Mouse (Mus musculus) intestine, embryonic 14.5 days (tissue): ENCODE measurements at regions not wholly inside any gene's neighbourhood (a gene's known extent, or its start where the extent isn't known, plus 50 kb on each side); places are given as distances from the start of the nearest gene placed in this dataset.

Experiments
- ATAC-seq: fragments of 200-750 bp; cut with Nextera tagmentation; replicated peaks from 2 replicates; pipeline ENCODE4 v1.8.0; 2017; ENCODE audit warnings: low read depth, moderate number of reproducible peaks, moderate TSS enrichment, moderate library complexity; ENCODE audit not compliant: low FRiP score, low TSS enrichment
- DNase-seq: peaks from one replicate; pipeline ENCODE4 v3.0.0-alpha.2; 2018; ENCODE audit warnings: low spot score
- H3K27ac ChIP-seq: fragments of 300-500 bp; sonication (generic); 2 replicates; pipeline ENCODE4 v1.5.1; 2014; ENCODE audit warnings: low read depth, mild to moderate bottlenecking, control low read depth
- H3K27me3 ChIP-seq: fragments of 300-500 bp; sonication (generic); replicated peaks from 2 replicates; pipeline ENCODE4 v1.6.1; 2014; ENCODE audit warnings: low read length, control low read depth; ENCODE audit not compliant: control insufficient read depth, insufficient read depth
- H3K36me3 ChIP-seq: fragments of 300-500 bp; sonication (generic); 2 replicates; pipeline ENCODE4 v1.6.1; 2014; ENCODE audit warnings: low read length, control low read depth; ENCODE audit not compliant: control insufficient read depth, insufficient read depth
- H3K4me1 ChIP-seq: fragments of 300-500 bp; sonication (generic); replicated peaks from 2 replicates; pipeline ENCODE4 v1.6.1; 2014; ENCODE audit warnings: low read length, control low read depth, mixed read lengths; ENCODE audit not compliant: control insufficient read depth, insufficient read depth
- H3K4me2 ChIP-seq: fragments of 300-500 bp; sonication (generic); 2 replicates; pipeline ENCODE4 v1.6.1; 2014; ENCODE audit warnings: low read length
- H3K4me3 ChIP-seq: fragments of 300-500 bp; sonication (generic); 2 replicates; pipeline ENCODE4 v1.5.1; 2014; ENCODE audit warnings: low read depth, low read length, control low read depth, mixed read lengths
- H3K9ac ChIP-seq: fragments of 300-500 bp; sonication (generic); 2 replicates; pipeline ENCODE4 v1.6.1; 2014; ENCODE audit warnings: mild to moderate bottlenecking, low read length
- H3K9me3 ChIP-seq: fragments of 300-500 bp; sonication (generic); 2 replicates; pipeline ENCODE4 v1.6.1; 2016; ENCODE audit warnings: low read length, control low read depth; ENCODE audit not compliant: control insufficient read depth
- WGBS: fragments of 180-500 bp; shearing (Covaris S2); extraction: QIAGEN DNeasy Blood & Tissue Kit; methylation state at CpG from one replicate; pipeline ENCODE4 v1.1.7; 2014; 5-methylcytosine and 5-hydroxymethylcytosine counted together

DNA sequence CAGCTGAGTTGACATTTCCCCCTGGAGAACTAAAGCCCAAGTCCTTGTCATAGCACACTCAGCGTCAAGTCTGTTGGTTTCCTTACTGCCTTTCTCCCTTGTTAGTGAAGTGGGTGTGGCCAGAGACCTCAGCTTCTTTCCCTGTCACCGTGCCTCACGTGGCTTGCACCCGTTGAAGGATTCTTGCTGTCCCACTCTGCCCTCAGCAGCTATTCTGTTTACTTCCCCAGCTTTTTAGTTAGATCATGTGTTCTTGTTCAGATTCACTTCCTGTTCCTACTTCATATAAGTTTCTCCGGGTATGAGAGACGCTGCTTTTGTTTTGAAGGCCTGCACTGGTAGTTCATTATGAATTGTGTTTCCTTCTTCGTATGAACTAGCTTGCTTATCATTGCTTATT is 278.5 kb upstream of the Zfp703 start:
- H3K4me3 ChIP-seq, result no peak overlapping the region
- no peak for DNase-seq
- H3K9ac ChIP-seq, result no peak overlapping the region
- H3K4me1 ChIP-seq, result no peaks in the 10 kb centered on the region
- H3K4me2 ChIP-seq, result no peak overlapping the region
- ATAC-seq, result no peak
- no peaks in the 10 kb centered on the region for H3K27me3 ChIP-seq
- no peak overlapping the region for H3K27ac ChIP-seq
- WGBS, result 39% methylated on average over 7 of the region's 7 CpGs
- no peaks in the 10 kb centered on the region for H3K9me3 ChIP-seq
- H3K36me3 ChIP-seq, result no peaks in the 10 kb centered on the region

GRCm38 (mm10) chr8:26706048-26706767 is 270.9 kb upstream of the Zfp703 start:
- Histone ChIP-seq H3K4me2 (no peak overlapping the region), H3K9ac (no peak overlapping the region), H3K4me3 (no peak overlapping the region), H3K4me1 (0 out of 2 replicates have a peak, but pooled peaks cover 3% of the 10 kb centered on the region), H3K27me3 (no peaks in the 10 kb centered on the region), H3K27ac (no peak overlapping the region), H3K9me3 (no peaks in the 10 kb centered on the region), H3K36me3 (no peaks in the 10 kb centered on the region)
- 57% methylated on average over 9 of the region's 9 CpGs for WGBS
- ATAC-seq, result peak; percentile 80; the same call in 1 of the 2 replicates
- no peak for DNase-seq

DNA sequence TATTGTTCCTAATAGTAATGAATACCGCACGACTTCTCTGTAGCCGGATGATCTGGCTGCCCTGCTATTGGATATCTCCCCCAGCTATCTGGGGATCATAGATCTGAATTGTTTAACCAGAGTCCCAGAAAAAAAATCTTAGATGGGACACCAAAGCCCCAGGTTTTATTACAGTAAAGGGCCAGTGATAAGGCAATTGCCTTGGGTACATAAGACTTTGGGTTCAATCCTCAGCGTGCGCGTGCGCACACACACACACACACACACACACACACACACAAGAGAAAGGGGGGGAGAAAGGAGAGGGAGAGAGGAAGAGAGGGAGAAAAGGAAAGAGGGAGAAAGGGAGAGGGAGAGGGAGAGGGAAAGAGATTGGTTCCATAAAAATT is 270.4 kb upstream of the Zfp703 start:
- H3K4me1 ChIP-seq, result 0 out of 2 replicates have a peak, but pooled peaks cover 3% of the 10 kb centered on the region
- no peak overlapping the region for H3K4me3 ChIP-seq
- H3K36me3 ChIP-seq, result no peaks in the 10 kb centered on the region
- ATAC-seq, result peak; percentile 47; the same call in 1 of the 2 replicates
- H3K27ac ChIP-seq, result no peak overlapping the region
- 83% methylated on average over 7 of the region's 7 CpGs for WGBS
- no peak overlapping the region for H3K4me2 ChIP-seq
- no peaks in the 10 kb centered on the region for H3K9me3 ChIP-seq
- no peak for DNase-seq
- no peak overlapping the region for H3K9ac ChIP-seq
- no peaks in the 10 kb centered on the region for H3K27me3 ChIP-seq

GRCm38 (mm10) chr8:26713836-26714235 is 263.3 kb upstream of the Zfp703 start:
- 93% methylated on average over 8 of the region's 8 CpGs for WGBS
- DNase-seq, result no peak
- ATAC-seq, result no peak

DNA sequence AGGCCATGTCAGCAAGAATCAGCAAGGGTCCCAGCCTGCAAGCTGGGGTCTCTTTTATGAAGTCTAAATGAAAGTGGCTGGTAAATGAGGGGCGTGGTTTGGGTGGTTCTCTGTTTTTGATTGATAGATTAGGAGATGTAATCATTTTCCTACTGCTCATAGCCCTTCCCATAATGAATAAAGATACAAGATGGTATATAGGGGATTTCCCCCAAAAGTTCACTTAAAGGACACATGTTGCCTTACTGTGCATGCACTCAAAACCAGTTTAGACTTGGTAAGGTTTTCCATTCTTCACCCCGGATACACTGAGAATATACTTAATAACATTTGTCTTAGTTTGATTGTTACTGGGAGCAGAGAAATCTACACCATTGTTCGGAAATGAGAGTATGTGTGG is 262.4 kb upstream of the Zfp703 start:
- Histone ChIP-seq H3K4me1 (0 out of 2 replicates have a peak, but pooled peaks cover 3% of the 10 kb centered on the region), H3K36me3 (no peaks in the 10 kb centered on the region), H3K4me3 (no peak overlapping the region), H3K27me3 (no peaks in the 10 kb centered on the region), H3K9ac (no peak overlapping the region), H3K27ac (no peak overlapping the region), H3K4me2 (no peak overlapping the region), H3K9me3 (no peaks in the 10 kb centered on the region)
- ATAC-seq, result no peak
- WGBS, result 87% methylated on average over 3 of the region's 3 CpGs
- DNase-seq, result no peak

More at GRCm38 (mm10) chr8:26713836-26714235, 263.3 kb upstream of the Zfp703 start:
- no peak overlapping the region for H3K4me2 ChIP-seq
- no peaks in the 10 kb centered on the region for H3K9me3 ChIP-seq
- no peaks in the 10 kb centered on the region for H3K27me3 ChIP-seq
- no peaks in the 10 kb centered on the region for H3K36me3 ChIP-seq
- no peak overlapping the region for H3K27ac ChIP-seq
- 0 out of 2 replicates have a peak, but pooled peaks cover 3% of the 10 kb centered on the region for H3K4me1 ChIP-seq
- no peak overlapping the region for H3K4me3 ChIP-seq
- no peak overlapping the region for H3K9ac ChIP-seq

DNA sequence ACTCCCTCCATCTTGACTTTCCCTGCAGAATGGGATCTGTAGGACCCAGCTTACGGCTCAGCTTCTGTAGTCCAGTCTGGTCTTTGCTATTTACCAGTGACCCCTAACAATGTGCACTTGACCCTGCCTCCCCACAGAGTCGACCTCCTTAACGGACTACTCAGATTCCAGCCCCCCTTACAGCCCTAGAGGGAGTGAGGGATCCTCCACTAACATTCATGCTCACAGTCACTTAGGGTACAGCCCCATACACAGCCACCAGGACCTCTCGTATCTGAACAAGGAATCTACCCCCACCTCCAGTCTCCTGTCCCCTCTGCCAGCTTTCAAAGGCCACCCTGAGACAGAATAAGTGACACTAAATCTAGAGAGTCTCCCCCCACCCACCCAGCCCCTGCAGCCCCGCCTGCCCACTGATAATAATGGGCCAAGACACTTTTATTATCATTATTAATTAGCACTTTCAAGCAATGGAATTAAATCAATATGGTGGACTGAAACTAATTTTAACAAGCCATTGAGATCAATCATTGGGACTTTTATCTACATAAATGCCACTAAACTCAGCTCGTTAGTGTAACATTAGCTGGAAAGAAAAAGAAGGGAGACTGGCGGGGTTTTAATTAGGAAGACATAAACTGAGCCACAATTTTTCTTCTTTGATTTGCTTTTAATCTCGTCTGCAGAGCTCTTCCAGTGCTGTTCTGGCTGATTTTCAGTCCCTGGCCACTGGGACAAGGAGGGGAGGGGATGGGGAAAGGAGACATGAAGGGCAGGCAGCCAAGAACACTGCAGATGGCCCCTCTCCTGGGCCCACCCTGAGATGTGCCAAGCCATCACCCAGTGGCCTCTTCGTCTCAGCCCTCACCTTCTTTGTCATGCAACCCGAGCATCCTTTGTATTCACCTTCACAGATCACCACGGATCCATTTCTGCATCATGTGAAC is 258.4 kb upstream of the Zfp703 start:
- Histone ChIP-seq H3K4me1 (no peaks in the 10 kb centered on the region), H3K9me3 (no peaks in the 10 kb centered on the region), H3K27ac (no peak overlapping the region), H3K4me2 (no peak overlapping the region), H3K9ac (no peak overlapping the region), H3K36me3 (no peaks in the 10 kb centered on the region), H3K4me3 (no peak overlapping the region), H3K27me3 (no peaks in the 10 kb centered on the region)
- no peak for DNase-seq
- no peak for ATAC-seq
- 67% methylated on average over 11 of the region's 11 CpGs for WGBS

GRCm38 (mm10) chr8:26722766-26723165 is 254.4 kb upstream of the Zfp703 start:
- ATAC-seq, result no peak
- 81% methylated on average over 3 of the region's 3 CpGs for WGBS

GRCm38 (mm10) chr8:26724628-26725027 is 252.5 kb upstream of the Zfp703 start:
- Histone ChIP-seq H3K27me3 (no peaks in the 10 kb centered on the region), H3K9me3 (no peaks in the 10 kb centered on the region), H3K27ac (no peak overlapping the region), H3K4me1 (no peaks in the 10 kb centered on the region), H3K36me3 (no peaks in the 10 kb centered on the region), H3K4me3 (no peak overlapping the region), H3K9ac (no peak overlapping the region), H3K4me2 (no peak overlapping the region)
- ATAC-seq, result no peak
- no peak for DNase-seq
- WGBS, result 42% methylated on average over 5 of the region's 5 CpGs

More at GRCm38 (mm10) chr8:26722766-26723165, 254.4 kb upstream of the Zfp703 start:
- no peaks in the 10 kb centered on the region for H3K9me3 ChIP-seq
- H3K4me1 ChIP-seq, result no peaks in the 10 kb centered on the region
- H3K9ac ChIP-seq, result no peak overlapping the region
- DNase-seq, result no peak
- H3K27ac ChIP-seq, result no peak overlapping the region
- no peak overlapping the region for H3K4me3 ChIP-seq
- H3K36me3 ChIP-seq, result no peaks in the 10 kb centered on the region
- H3K27me3 ChIP-seq, result no peaks in the 10 kb centered on the region
- H3K4me2 ChIP-seq, result no peak overlapping the region
